Mouse (Mus musculus) lung, embryonic 14.5 days (tissue): ENCODE data around the gene Gpr84. TPM values are rescaled to one million over a fixed set of nuclear protein-coding genes. Genes with fewer than 3 reads are reported as not detected.

Source experiments
- ATAC-seq: fragments of 200-750 bp; cut with Nextera tagmentation; 2 replicates; pipeline ENCODE4 v1.8.0; 2017; ENCODE audit warnings: mild to moderate bottlenecking, moderate TSS enrichment, moderate library complexity; ENCODE audit not compliant: insufficient read depth
- DNase-seq: peaks from one replicate; pipeline ENCODE4 v3.0.0-alpha.2; 2015
- H3K27ac ChIP-seq: fragments of 300-500 bp; sonication (generic); 2 replicates; pipeline ENCODE4 v1.5.1; 2014; ENCODE audit warnings: low read depth, mild to moderate bottlenecking, moderate library complexity
- H3K27me3 ChIP-seq: fragments of 300-500 bp; sonication (generic); 2 replicates; pipeline ENCODE4 v1.6.1; 2014; ENCODE audit warnings: low read length, control low read depth; ENCODE audit not compliant: insufficient read depth
- H3K36me3 ChIP-seq: fragments of 300-500 bp; sonication (generic); 2 replicates; pipeline ENCODE4 v1.6.1; 2014; ENCODE audit warnings: control low read depth; ENCODE audit not compliant: insufficient read depth
- H3K4me1 ChIP-seq: fragments of 300-500 bp; sonication (generic); 2 replicates; pipeline ENCODE4 v1.6.1; 2014; ENCODE audit warnings: antibody characterized with exemption, control low read depth; ENCODE audit not compliant: insufficient read depth
- H3K4me2 ChIP-seq: fragments of 300-500 bp; sonication (generic); 2 replicates; pipeline ENCODE4 v1.6.1; 2014; ENCODE audit warnings: mild to moderate bottlenecking
- H3K4me3 ChIP-seq: fragments of 300-500 bp; sonication (generic); 2 replicates; pipeline ENCODE4 v1.5.1; 2014; ENCODE audit warnings: low read depth, low read length
- H3K9ac ChIP-seq: fragments of 300-500 bp; sonication (generic); 2 replicates; pipeline ENCODE4 v1.6.1; 2014
- H3K9me3 ChIP-seq: fragments of 300-500 bp; sonication (generic); 2 replicates; pipeline ENCODE4 v1.6.1; 2016; ENCODE audit warnings: low read depth, low read length, control low read depth
- CTCF ChIP-seq: IDR thresholded peaks from 2 replicates; pipeline ENCODE4 v1.5.1; 2016; ENCODE audit warnings: antibody characterized with exemption, low read depth
- WGBS: fragments of 180-500 bp; shearing (Covaris S2); extraction: QIAGEN DNeasy Blood & Tissue Kit; methylation state at CpG from one replicate; pipeline ENCODE4 v1.1.7; 2014; 5-methylcytosine and 5-hydroxymethylcytosine counted together
- microRNA counts: library from miRNA; unstranded; fragments of <30 nt; microRNA quantifications from one replicate; lab custom pipeline; 2016
- microRNA-seq: library from miRNA; unstranded; fragments of <30 nt; microRNA quantifications from one replicate; pipeline ENCODE4, GENCODE M21; 2016; ENCODE audit warnings: borderline number of aligned reads
- polyA plus RNA-seq: library from polyadenylated mRNA; unstranded; fragments of >200 nt; fragmentation: Nextera tagmentation; extraction: Ambion mirVana; gene quantifications from 2 replicates; pipeline ENCODE4 v1.2.1, GENCODE M21; 2014

The Gpr84 gene
- polyA plus RNA-seq, 1 experiment from 2014 or later, result not detected

DNA sequence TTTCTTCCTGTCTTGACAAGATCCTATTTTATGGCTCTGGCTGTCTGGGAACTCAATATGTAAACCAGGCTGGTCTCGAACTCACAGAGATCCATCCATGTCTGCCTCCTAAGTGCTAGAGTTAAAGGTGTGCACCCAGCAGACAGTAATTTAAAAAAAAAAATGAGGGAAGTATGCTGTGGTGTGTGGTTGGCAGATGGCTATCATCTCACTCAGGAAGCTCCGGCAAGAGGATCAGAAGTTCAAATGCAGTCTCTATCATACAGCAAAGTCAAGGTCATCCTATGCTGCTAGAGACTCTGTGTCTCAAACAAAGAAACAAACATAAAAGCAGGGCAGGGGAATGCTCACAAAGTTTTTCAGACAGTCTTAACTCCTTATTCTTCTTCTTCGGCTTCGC is 41.5 kb downstream of the Gpr84 start:
- Histone ChIP-seq H3K9ac (no peak overlapping the region), H3K4me3 (no peak overlapping the region), H3K4me2 (no peak overlapping the region), H3K9me3 (no peaks in the 10 kb centered on the region), H3K27me3 (no peaks in the 10 kb centered on the region), H3K36me3 (no peaks in the 10 kb centered on the region), H3K27ac (no peak overlapping the region), H3K4me1 (no peaks in the 10 kb centered on the region)
- ATAC-seq (no peak), DNase-seq (no peak)
- TF ChIP-seq CTCF, result no peak
- 79% methylated on average over 4 of the region's 4 CpGs for WGBS

DNA sequence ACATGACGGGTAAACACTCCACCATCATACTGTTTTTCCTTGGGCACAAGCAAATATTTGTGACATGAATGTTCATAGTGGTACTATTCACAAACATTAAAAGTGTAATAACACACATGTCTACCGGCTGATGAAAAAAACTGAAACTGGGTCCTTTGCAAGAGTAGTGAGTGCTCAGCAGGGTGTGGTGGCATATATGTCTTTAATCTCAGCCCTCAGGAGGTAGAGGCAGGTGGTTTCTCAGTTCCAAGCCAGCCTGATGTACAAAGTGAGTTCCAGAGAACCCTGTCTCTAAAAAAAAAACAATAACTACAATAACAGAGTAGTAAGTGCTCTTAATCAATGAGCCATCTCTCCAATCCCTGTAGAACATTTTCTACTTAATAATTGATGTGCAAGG is 45.6 kb downstream of the Gpr84 start:
- H3K9ac ChIP-seq, result no peak overlapping the region
- no peak for TF ChIP-seq CTCF
- no peak overlapping the region for H3K27ac ChIP-seq
- no peaks in the 10 kb centered on the region for H3K36me3 ChIP-seq
- ATAC-seq (no peak), DNase-seq (no peak)
- H3K27me3 ChIP-seq, result no peaks in the 10 kb centered on the region
- no peaks in the 10 kb centered on the region for H3K4me1 ChIP-seq
- H3K9me3 ChIP-seq, result no peaks in the 10 kb centered on the region
- no peak overlapping the region for H3K4me2 ChIP-seq
- WGBS, result 84% methylated on average over 2 of the region's 2 CpGs
- no peak overlapping the region for H3K4me3 ChIP-seq

DNA sequence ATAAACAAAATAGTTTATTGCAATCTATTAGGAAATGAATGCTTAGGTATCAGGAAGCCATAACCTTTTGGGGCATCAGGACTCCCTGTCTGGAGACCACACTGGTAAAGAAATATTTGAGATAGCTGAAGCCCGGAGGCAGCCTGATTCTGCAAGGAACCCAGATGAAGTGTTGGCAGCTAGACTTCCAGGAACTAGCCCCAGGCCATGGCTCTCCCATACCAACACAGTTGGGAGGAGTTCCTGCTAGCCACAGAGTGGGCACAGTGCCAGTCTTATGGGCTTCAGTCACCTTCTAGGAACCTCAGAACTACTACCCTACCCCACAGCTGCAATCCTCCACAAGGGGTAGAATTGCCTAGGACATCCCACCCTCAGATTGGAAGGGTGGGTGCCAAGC is 50.4 kb downstream of the Gpr84 start:
- no peak for TF ChIP-seq CTCF
- no peak overlapping the region for H3K27ac ChIP-seq
- no peaks in the 10 kb centered on the region for H3K9me3 ChIP-seq
- H3K36me3 ChIP-seq, result no peaks in the 10 kb centered on the region
- H3K4me3 ChIP-seq, result no peak overlapping the region
- H3K27me3 ChIP-seq, result no peaks in the 10 kb centered on the region
- WGBS, result 39% methylated on average over 1 of the region's 1 CpGs
- H3K4me2 ChIP-seq, result no peak overlapping the region
- peaks cover 8% of the 10 kb centered on the region; the same call in 1 of the 2 replicates for H3K4me1 ChIP-seq
- H3K9ac ChIP-seq, result no peak overlapping the region
- ATAC-seq (no peak), DNase-seq (peak; percentile 42)

DNA sequence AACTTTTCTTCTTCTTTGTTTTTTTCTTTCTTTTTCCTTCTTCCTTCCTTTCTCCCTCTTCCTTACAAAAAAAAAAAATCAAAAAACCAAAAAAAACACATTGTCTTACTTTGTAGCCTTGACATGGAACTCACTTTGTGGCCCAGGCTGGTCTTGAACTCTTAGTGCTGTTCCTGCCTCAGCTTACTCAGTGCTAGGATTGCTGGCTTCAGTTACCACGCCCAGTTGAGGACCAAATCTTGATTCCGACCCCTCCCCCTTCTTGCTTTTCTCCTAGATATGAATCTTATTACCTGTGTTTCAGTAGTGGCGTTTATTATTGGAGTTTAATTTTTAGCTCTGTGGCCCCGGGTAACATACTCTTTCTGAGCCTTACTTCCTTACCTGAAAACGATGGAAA is 51.2 kb downstream of the Gpr84 start:
- no peak for ATAC-seq
- no peak overlapping the region for H3K9ac ChIP-seq
- H3K36me3 ChIP-seq, result no peaks in the 10 kb centered on the region
- no peak overlapping the region for H3K4me2 ChIP-seq
- H3K9me3 ChIP-seq, result no peaks in the 10 kb centered on the region
- H3K4me1 ChIP-seq, result peaks cover 14% of the 10 kb centered on the region; the same call in 1 of the 2 replicates
- no peak for DNase-seq
- WGBS, result 89% methylated on average over 5 of the region's 5 CpGs
- H3K4me3 ChIP-seq, result no peak overlapping the region
- TF ChIP-seq CTCF, result no peak
- no peaks in the 10 kb centered on the region for H3K27me3 ChIP-seq
- no peak overlapping the region for H3K27ac ChIP-seq

MicroRNA genes within 50 kb of the gene (microRNA counts, 519-probe panel; counts per million panel counts)
- 3,542 counts per million, percentile 73 among the panel's probes with 10 or more counts for microRNA mmu-miR-148b (lab: Ali Mortazavi, UCI)

Small RNAs within 50 kb of the gene (microRNA-seq; reads per million reads assigned to microRNA genes)
- gene Mir148b, result 483 reads per million, percentile 66 among the genes with 10 or more reads in this experiment
- gene Mir6963, result not detected

Other genes with a start within 250 kb of the Gpr84 start
- 18.0 and 18.1 TPM in 2 replicates for gene Smug1, start 143.5 kb downstream of the Gpr84 start, polyA plus RNA-seq
- 144 and 151 TPM in 2 replicates for gene Cbx5, start 70.8 kb downstream of the Gpr84 start, polyA plus RNA-seq
- gene Hnrnpa1, start 70.2 kb downstream of the Gpr84 start, polyA plus RNA-seq, result 1,022 and 1,035 TPM in 2 replicates
- 3.9 TPM in 2 replicates for gene Nfe2, start 52.2 kb downstream of the Gpr84 start, polyA plus RNA-seq
- gene Copz1, start 37.9 kb downstream of the Gpr84 start, polyA plus RNA-seq, result 304 and 306 TPM in 2 replicates
- gene Zfp385a, start 29.5 kb upstream of the Gpr84 start, polyA plus RNA-seq, result 11.8 and 12.0 TPM in 2 replicates
- 46.7 and 47.7 TPM in 2 replicates for gene Itga5, start 56.2 kb upstream of the Gpr84 start, polyA plus RNA-seq
- not detected in 2 replicates for gene Gtsf1, start 119.9 kb upstream of the Gpr84 start, polyA plus RNA-seq
- not detected in 2 replicates for gene Gtsf2, start 137.9 kb upstream of the Gpr84 start, polyA plus RNA-seq
- 2.6 and 2.8 TPM in 2 replicates for gene Nckap1l, start 143.2 kb upstream of the Gpr84 start, polyA plus RNA-seq
- 1.8 and 2.5 TPM in 2 replicates for gene Pde1b, start 192.4 kb upstream of the Gpr84 start, polyA plus RNA-seq
- 6.3 and 6.9 TPM in 2 replicates for gene Ppp1r1a, start 227.4 kb upstream of the Gpr84 start, polyA plus RNA-seq